Mouse (Mus musculus) heart, embryonic 10.5 days (tissue): ENCODE measurements around the gene Adgra3. TPM values are rescaled to one million over a fixed set of nuclear protein-coding genes. Genes with fewer than 3 reads are reported as not detected.

Experiments
- DNase-seq: peaks from one replicate; pipeline ENCODE4 v3.0.0-alpha.2; 2017; ENCODE audit warnings: low spot score
- H3K27ac ChIP-seq: fragments of 300-500 bp; sonication (generic); 2 replicates; pipeline ENCODE4 v1.5.1; 2016; ENCODE audit warnings: mild to moderate bottlenecking
- H3K27me3 ChIP-seq: fragments of 300-500 bp; sonication (generic); 2 replicates; pipeline ENCODE4 v1.6.1; 2016; ENCODE audit warnings: mild to moderate bottlenecking; ENCODE audit not compliant: poor library complexity, insufficient read depth, severe bottlenecking
- H3K36me3 ChIP-seq: fragments of 300-500 bp; sonication (generic); 2 replicates; pipeline ENCODE4 v1.6.1; 2016; ENCODE audit warnings: mild to moderate bottlenecking, moderate library complexity
- H3K4me1 ChIP-seq: fragments of 300-500 bp; sonication (generic); 2 replicates; pipeline ENCODE4 v1.6.1; 2016; ENCODE audit warnings: mild to moderate bottlenecking
- H3K4me3 ChIP-seq: fragments of 300-500 bp; sonication (generic); 2 replicates; pipeline ENCODE4 v1.5.1; 2016; ENCODE audit warnings: mild to moderate bottlenecking, moderate library complexity
- H3K9me3 ChIP-seq: fragments of 300-500 bp; sonication (generic); 2 replicates; pipeline ENCODE4 v1.6.1; 2016; ENCODE audit warnings: mild to moderate bottlenecking, moderate library complexity
- WGBS: fragments of 180-500 bp; shearing (Covaris S2); methylation state at CpG from one replicate; pipeline ENCODE4 v1.1.7; 2016; 5-methylcytosine and 5-hydroxymethylcytosine counted together
- polyA plus RNA-seq: library from polyadenylated mRNA; unstranded; fragments of >200 nt; fragmentation: Nextera tagmentation; extraction: Ambion mirVana; gene quantifications from 2 replicates; pipeline ENCODE4 v1.2.1, GENCODE M21; 2016

Gene Adgra3
- polyA plus RNA-seq, 1 experiment from 2014 or later = 26.6 TPM

GRCm38 (mm10) chr5:49915695-49916106 lies 143.1 kb downstream of the Adgra3 start:
- no peak for DNase-seq
- 74% methylated on average over 2 of the region's 2 CpGs for WGBS

More at GRCm38 (mm10) chr5:49915695-49916106, 143.1 kb downstream of the Adgra3 start:
- Histone ChIP-seq H3K27me3 (no peaks in the 10 kb centered on the region), H3K9me3 (no peaks in the 10 kb centered on the region), H3K27ac (no peak overlapping the region), H3K36me3 (no peaks in the 10 kb centered on the region), H3K4me3 (no peak overlapping the region), H3K4me1 (no peaks in the 10 kb centered on the region)
